Mouse (Mus musculus) brain, embryonic 14.5 days (tissue): ENCODE data around the gene Nkap.

Experiments
- CTCF ChIP-seq: fragments of 200-500 bp; IDR thresholded peaks from 2 replicates; pipeline ENCODE4 v1.5.1; 2012; ENCODE audit warnings: inconsistent platforms, mild to moderate bottlenecking, moderate library complexity, borderline replicate concordance; ENCODE audit not compliant: insufficient read depth, insufficient read length; ENCODE audit errors: extremely low read depth
- POLR2A ChIP-seq: fragments of 200-500 bp; IDR thresholded peaks from 2 replicates; pipeline ENCODE4 v1.6.1; 2012; ENCODE audit warnings: mild to moderate bottlenecking, inconsistent platforms, borderline replicate concordance; ENCODE audit not compliant: poor library complexity, insufficient read depth, insufficient read length, severe bottlenecking; ENCODE audit errors: extremely low read depth

- no peak for TF ChIP-seq CTCF
- peak; percentile 30; the same call in 1 of the 2 replicates for TF ChIP-seq POLR2A
Measured at GRCm38 (mm10) chrX:37126671-37127358, at the start of gene Nkap.
